Mouse (Mus musculus): ENCODE measurements at regions not wholly inside any gene's neighbourhood (a gene's known extent, or its start where the extent isn't known, plus 50 kb on each side); places are given as distances from the start of the nearest gene placed in this dataset.

GRCm38 (mm10) chr11:113089637-113090351 lies 307.8 kb downstream of the Sox9 start:
- no peak for DNase-seq (ENCODE audit: low spot score in 2 of 2)

GRCm38 (mm10) chr11:113091901-113092568 lies 310.0 kb downstream of the Sox9 start:
- DNase-seq (ENCODE audit: low spot score in 2 of 2), result no peak

GRCm38 (mm10) chr11:113093895-113094445 lies 311.9 kb downstream of the Sox9 start:
- no peak for DNase-seq (ENCODE audit: low spot score in 2 of 2)

GRCm38 (mm10) chr11:113095625-113096024 lies 313.6 kb downstream of the Sox9 start:
- DNase-seq (ENCODE audit: low spot score in 2 of 2), result no peak

- DNase-seq (ENCODE audit: low spot score in 2 of 2), result no peak
Observed at GRCm38 (mm10) chr11:113096209-113096608, 314.2 kb downstream of the Sox9 start.

GRCm38 (mm10) chr11:113098360-113098759 lies 316.3 kb downstream of the Sox9 start:
- no peak for DNase-seq (ENCODE audit: low spot score in 2 of 2)

- no peak for DNase-seq (ENCODE audit: low spot score in 2 of 2)
Observed at GRCm38 (mm10) chr11:113100800-113101199, 318.8 kb downstream of the Sox9 start.

GRCm38 (mm10) chr11:113101534-113101933 lies 319.5 kb downstream of the Sox9 start:
- no peak for DNase-seq (ENCODE audit: low spot score in 2 of 2)

- no peak for DNase-seq (ENCODE audit: low spot score in 2 of 2)
Observed at GRCm38 (mm10) chr11:113103161-113103845, 321.3 kb downstream of the Sox9 start.

GRCm38 (mm10) chr11:113105371-113105770 lies 323.3 kb downstream of the Sox9 start:
- DNase-seq (ENCODE audit: low spot score in 2 of 2), result no peak

- no peak for DNase-seq (ENCODE audit: low spot score in 2 of 2)
Observed at GRCm38 (mm10) chr11:113107205-113107844, 325.3 kb downstream of the Sox9 start.

- DNase-seq (ENCODE audit: low spot score in 2 of 2), result no peak
Observed at GRCm38 (mm10) chr11:113107966-113108699, 326.1 kb downstream of the Sox9 start.

- DNase-seq (ENCODE audit: low spot score in 2 of 2), result no peak
Observed at GRCm38 (mm10) chr11:113109096-113109495, 327.1 kb downstream of the Sox9 start.

GRCm38 (mm10) chr11:113113220-113113817 lies 331.3 kb downstream of the Sox9 start:
- no peak for DNase-seq (ENCODE audit: low spot score in 2 of 2)

GRCm38 (mm10) chr11:113117179-113117898 lies 335.3 kb downstream of the Sox9 start:
- DNase-seq (ENCODE audit: low spot score in 2 of 2), result no peak

- no peak for DNase-seq (ENCODE audit: low spot score in 2 of 2)
Observed at GRCm38 (mm10) chr11:113120570-113120969, 338.5 kb downstream of the Sox9 start.

GRCm38 (mm10) chr11:113121307-113121706 lies 339.3 kb downstream of the Sox9 start:
- DNase-seq (ENCODE audit: low spot score in 2 of 2), result no peak

GRCm38 (mm10) chr11:113122137-113122536 lies 340.1 kb downstream of the Sox9 start:
- no peak for DNase-seq (ENCODE audit: low spot score in 2 of 2)

- no peak for DNase-seq (ENCODE audit: low spot score in 2 of 2)
Observed at GRCm38 (mm10) chr11:113122964-113123363, 340.9 kb downstream of the Sox9 start.

- no peak for DNase-seq (ENCODE audit: low spot score in 2 of 2)
Observed at GRCm38 (mm10) chr11:113125832-113126231, 343.8 kb downstream of the Sox9 start.

Measured in cerebellum, postnatal 4 days (tissue).